Mouse (Mus musculus) bone marrow, adult 2 months (tissue): ENCODE measurements around the gene Ift80. TPM values are rescaled to one million over a fixed set of nuclear protein-coding genes. Genes with fewer than 3 reads are reported as not detected.
"Not testable (repeated sequence)": the region's sequence is repeated elsewhere in the genome, so short reads cannot be mapped to it uniquely, and the experiment has no call there.

Experiments used
- H3K27ac ChIP-seq: fragments of 200-500 bp; 2 replicates; pipeline ENCODE4 v1.5.1; 2012; ENCODE audit warnings: low read depth, mild to moderate bottlenecking, control low read depth, inconsistent platforms, low read length; ENCODE audit not compliant: control insufficient read depth, poor library complexity, insufficient read depth
- H3K4me1 ChIP-seq: fragments of 200-500 bp; 2 replicates; pipeline ENCODE4 v1.6.1; 2011; ENCODE audit warnings: low read length; ENCODE audit not compliant: control insufficient read depth, insufficient read depth
- H3K4me3 ChIP-seq: fragments of 200-500 bp; replicated peaks from 2 replicates; pipeline ENCODE3; 2011; ENCODE audit warnings: mild to moderate bottlenecking, low read depth, low read length, control low read depth; ENCODE audit not compliant: control insufficient read depth
- CTCF ChIP-seq: fragments of 200-500 bp; IDR thresholded peaks from 2 replicates; pipeline ENCODE4 v1.5.1; 2011; ENCODE audit warnings: low read length, control low read depth; ENCODE audit not compliant: control insufficient read depth, insufficient read depth
- POLR2A ChIP-seq: fragments of 200-500 bp; IDR thresholded peaks from 2 replicates; pipeline ENCODE4 v1.6.1; 2011; ENCODE audit warnings: low read depth, mild to moderate bottlenecking, control low read depth, low read length, borderline replicate concordance; ENCODE audit not compliant: control insufficient read depth
- WGBS: fragments of 180-500 bp; shearing (Covaris S2); methylation state at CpG from one replicate; pipeline ENCODE4 v1.1.7; 2018; 5-methylcytosine and 5-hydroxymethylcytosine counted together
- polyA plus RNA-seq: library from polyadenylated mRNA; stranded (reverse); fragments of >200 nt; gene quantifications from 2 replicates; pipeline ENCODE4 v1.2.4, GENCODE M21; 2011; ENCODE audit warnings: low replicate concordance; ENCODE audit not compliant: missing spikeins, insufficient read depth, insufficient read length

Ift80 gene
- polyA plus RNA-seq, 1 experiment = 17.3 TPM

DNA sequence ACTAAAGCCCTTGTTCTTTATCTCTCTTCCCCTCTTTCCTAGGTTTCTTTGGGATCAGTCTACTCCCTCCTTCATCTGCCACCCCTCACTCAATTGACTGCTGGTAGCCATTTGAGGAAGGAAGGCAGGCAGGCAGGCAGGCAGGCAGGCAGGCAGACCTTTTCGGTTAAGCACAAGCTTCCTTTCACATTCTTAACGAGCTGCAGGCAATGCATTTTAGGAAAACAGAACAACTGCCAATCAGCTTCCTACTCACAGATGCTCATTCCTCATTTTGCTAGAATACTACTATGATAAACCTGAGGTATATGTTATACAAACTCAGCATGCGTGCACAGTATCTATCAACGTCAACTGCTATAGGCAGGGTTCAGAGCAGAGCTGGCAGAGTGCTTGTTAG lies 47.9 kb downstream of the Ift80 start:
- Histone ChIP-seq H3K27ac (peak overlapping the region; percentile 37; the same call in 1 of the 2 replicates), H3K4me1 (no peaks in the 10 kb centered on the region; the same call in 1 of the 2 replicates), H3K4me3 (no peak overlapping the region)
- no peak for TF ChIP-seq POLR2A
- 21% methylated on average over 4 of the region's 4 CpGs for WGBS

DNA sequence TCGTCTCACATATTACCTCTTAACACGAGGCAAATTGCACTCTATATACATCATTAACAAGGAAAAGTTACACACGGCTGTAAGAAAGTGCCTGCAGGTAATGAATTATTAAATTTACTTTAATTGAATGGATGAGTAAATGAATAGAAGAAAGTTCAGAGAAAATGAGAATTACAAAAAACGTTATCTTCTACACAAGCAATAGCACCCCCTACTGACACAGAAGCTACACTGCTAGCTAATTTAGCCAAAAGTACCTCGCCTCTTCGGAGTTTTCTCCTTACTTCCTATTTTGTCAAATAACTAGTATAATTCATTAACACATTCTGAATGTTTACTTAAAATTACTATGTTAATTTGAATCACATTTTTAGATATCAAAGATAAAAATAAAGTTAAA lies 49.9 kb downstream of the Ift80 start:
- TF ChIP-seq POLR2A (no peak), CTCF (no peak)
- Histone ChIP-seq H3K4me3 (no peak overlapping the region), H3K27ac (no peak overlapping the region), H3K4me1 (no peaks in the 10 kb centered on the region; the same call in 1 of the 2 replicates)
- 48% methylated on average over 6 of the region's 6 CpGs for WGBS

DNA sequence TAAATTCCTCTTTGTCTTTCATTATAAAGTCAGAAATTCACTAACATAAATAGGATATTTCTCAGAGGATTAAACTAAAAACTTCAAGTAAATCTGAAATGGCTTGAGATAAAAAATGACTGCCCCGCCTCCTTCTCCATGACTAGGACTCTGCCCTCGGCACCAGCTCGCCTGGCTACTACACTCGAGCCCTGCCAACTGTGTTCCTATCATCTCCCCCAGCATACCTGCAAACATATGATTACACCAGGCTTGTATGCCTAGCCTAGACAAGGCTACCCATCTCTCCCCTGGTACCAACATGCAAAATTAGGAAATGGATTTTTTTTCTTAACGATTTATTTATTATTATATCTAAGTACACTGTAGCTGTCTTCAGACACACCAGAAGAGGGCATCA lies 51.7 kb downstream of the Ift80 start:
- no peaks in the 10 kb centered on the region; the same call in 1 of the 2 replicates for H3K4me1 ChIP-seq
- H3K27ac ChIP-seq = no peak overlapping the region
- TF ChIP-seq POLR2A (no peak), CTCF (no peak)
- WGBS = 81% methylated on average over 5 of the region's 5 CpGs
- no peak overlapping the region for H3K4me3 ChIP-seq

DNA sequence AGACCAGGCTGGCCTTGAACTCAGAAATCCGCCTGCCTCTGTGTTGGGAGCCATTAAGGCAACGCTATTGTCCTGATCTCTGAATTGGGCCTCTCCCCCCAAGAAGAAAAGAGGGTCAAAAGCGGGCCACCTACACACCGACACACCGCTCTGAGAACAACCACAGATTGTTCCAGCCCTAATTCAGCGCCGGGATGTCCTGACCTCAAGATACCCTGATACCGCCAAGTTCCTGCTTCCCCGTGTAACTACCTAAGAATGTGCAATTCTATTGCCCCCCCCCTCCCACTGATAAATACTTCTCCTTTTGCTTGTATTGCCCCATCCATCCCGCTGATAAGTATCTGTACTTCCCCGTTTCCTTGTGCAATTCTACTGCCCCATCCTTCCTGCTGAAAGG lies 52.4 kb downstream of the Ift80 start:
- 0 out of 2 replicates have a peak overlapping the region, but pooled peaks have one; percentile 33 for H3K27ac ChIP-seq
- WGBS = 62% methylated on average over 11 of the region's 11 CpGs
- H3K4me1 ChIP-seq, H3K4me3 ChIP-seq: not testable (repeated sequence)

DNA sequence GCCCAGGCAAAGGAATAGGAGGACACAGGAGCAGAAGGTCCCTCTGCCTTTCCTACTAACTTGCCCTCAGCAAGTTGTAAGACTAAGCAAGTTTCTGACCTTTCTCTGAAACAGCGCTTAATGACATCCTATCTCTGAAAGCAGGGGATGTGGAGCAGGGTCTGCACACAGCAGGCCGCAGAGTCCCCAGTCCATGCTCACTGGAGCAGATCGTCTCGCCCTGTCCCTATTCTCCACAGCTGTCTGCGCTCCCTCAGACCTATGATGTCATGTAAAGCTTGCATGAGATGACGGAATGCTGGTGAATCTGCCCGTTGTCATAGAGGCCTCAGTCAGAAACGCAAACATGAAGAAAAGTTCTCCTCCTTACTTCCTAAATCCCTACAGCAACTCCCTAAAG lies 55.0 kb downstream of the Ift80 start:
- no peaks in the 10 kb centered on the region for H3K4me1 ChIP-seq
- WGBS = 94% methylated on average over 8 of the region's 8 CpGs
- H3K27ac ChIP-seq = no peak overlapping the region
- TF ChIP-seq POLR2A (no peak), CTCF (no peak)
- H3K4me3 ChIP-seq = no peak overlapping the region

DNA sequence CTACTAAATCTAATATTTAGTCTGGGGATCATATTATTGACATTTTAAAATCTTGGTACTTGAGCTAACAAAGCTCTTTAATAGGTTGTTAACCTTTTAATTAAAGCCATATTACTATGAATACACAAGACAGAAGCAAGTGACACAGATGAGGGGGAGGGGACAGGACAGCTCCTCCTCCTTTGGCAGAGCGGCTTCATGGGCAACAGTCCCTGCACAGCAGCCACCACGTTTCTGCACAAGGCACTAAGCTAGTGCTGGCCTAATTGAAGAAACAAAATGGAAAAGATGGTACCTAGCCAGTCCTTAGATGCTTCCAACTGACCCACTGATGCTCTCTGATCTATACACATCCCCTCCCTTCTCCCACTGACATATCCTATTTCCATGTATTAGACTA lies 55.5 kb downstream of the Ift80 start:
- no peak overlapping the region for H3K4me3 ChIP-seq
- TF ChIP-seq POLR2A (no peak), CTCF (no peak)
- 83% methylated on average over 2 of the region's 2 CpGs for WGBS
- no peaks in the 10 kb centered on the region for H3K4me1 ChIP-seq
- no peak overlapping the region for H3K27ac ChIP-seq

DNA sequence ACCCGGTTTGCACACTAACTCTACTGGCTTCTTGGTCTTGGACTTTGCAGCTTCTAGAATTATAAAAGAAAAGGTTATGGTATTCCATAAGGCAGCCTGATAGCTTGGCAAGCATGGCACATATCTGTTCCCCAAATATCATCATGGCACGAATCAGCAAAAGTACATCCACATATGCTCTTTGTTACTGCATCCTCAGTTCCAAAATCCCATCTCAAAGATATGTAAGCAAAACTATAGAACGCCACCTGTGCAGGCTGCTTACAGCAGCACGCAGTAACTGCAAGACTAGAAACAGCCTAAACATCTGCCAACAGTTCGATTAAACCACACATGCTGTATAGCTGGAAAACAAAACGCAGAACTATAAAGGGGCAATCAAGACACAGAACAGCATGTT lies 62.5 kb downstream of the Ift80 start:
- Histone ChIP-seq H3K27ac (no peak overlapping the region), H3K4me3 (no peak overlapping the region), H3K4me1 (no peaks in the 10 kb centered on the region)
- 95% methylated on average over 6 of the region's 6 CpGs for WGBS
- no peak for TF ChIP-seq CTCF
- no peak for TF ChIP-seq POLR2A

DNA sequence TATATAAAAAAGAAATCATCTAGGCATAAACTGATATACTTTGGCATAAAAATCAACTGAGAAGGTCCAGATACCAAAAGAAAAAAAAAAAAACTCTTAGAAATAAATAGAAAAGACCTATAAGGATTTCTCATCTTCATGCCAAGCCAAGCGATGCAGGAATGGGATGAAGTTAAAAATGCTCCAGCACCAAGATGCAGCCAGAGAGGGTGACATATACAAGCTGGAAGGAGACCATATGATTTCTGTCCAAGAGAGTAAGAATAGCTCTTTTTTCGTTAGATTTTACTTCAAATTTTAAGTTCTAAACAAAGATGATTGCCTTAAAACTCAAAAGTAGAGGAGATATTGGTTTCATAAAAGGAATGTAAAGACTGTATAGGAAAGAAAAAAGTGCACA lies 64.1 kb downstream of the Ift80 start:
- TF ChIP-seq POLR2A (no peak), CTCF (no peak)
- H3K4me3 ChIP-seq = no peak overlapping the region
- WGBS = 94% methylated on average over 2 of the region's 2 CpGs
- no peaks in the 10 kb centered on the region for H3K4me1 ChIP-seq
- H3K27ac ChIP-seq = no peak overlapping the region

DNA sequence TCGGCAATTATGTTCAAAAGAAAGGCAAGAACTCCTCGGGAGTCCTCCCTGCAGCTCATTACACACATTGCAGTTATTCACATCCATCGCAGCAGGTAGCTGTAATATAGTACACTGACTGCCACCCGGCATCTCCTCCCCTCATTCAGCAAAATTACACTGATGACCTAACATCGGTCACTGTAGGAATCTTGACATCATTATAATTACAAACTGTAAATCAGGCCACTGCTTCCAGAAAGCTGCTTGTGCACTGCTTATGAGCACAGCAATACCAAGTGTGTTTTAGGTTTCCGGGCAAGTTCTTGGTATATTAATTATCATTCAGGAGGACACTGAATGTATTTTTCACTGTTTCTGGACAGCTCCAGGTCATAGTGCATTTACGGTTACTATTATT lies 65.1 kb downstream of the Ift80 start:
- H3K4me3 ChIP-seq = no peak overlapping the region
- no peaks in the 10 kb centered on the region for H3K4me1 ChIP-seq
- TF ChIP-seq CTCF (no peak), POLR2A (no peak)
- no peak overlapping the region for H3K27ac ChIP-seq
- WGBS = 95% methylated on average over 7 of the region's 7 CpGs
